Mouse (Mus musculus): ENCODE measurements around the gene Tpr. TPM values are rescaled to one million over a fixed set of nuclear protein-coding genes. Genes with fewer than 3 reads are reported as not detected.

Gene Tpr
- polyA plus RNA-seq (2021; fragmentation: Nextera tagmentation): 92.3 and 94.8 TPM in 2 replicates
- long read RNA-seq, experiment 1, partial matches to known transcripts: 155 of 167 reads
- long read RNA-seq, experiment 1, other reads (novel, unspliced or antisense): 11 of 167 reads
- long read RNA-seq, experiment 2, full-length matches to known transcripts: 6 of 312 reads
- long read RNA-seq, experiment 2, partial matches to known transcripts: 296 of 312 reads
- long read RNA-seq, experiment 2, other reads (novel, unspliced or antisense): 10 of 312 reads

DNA sequence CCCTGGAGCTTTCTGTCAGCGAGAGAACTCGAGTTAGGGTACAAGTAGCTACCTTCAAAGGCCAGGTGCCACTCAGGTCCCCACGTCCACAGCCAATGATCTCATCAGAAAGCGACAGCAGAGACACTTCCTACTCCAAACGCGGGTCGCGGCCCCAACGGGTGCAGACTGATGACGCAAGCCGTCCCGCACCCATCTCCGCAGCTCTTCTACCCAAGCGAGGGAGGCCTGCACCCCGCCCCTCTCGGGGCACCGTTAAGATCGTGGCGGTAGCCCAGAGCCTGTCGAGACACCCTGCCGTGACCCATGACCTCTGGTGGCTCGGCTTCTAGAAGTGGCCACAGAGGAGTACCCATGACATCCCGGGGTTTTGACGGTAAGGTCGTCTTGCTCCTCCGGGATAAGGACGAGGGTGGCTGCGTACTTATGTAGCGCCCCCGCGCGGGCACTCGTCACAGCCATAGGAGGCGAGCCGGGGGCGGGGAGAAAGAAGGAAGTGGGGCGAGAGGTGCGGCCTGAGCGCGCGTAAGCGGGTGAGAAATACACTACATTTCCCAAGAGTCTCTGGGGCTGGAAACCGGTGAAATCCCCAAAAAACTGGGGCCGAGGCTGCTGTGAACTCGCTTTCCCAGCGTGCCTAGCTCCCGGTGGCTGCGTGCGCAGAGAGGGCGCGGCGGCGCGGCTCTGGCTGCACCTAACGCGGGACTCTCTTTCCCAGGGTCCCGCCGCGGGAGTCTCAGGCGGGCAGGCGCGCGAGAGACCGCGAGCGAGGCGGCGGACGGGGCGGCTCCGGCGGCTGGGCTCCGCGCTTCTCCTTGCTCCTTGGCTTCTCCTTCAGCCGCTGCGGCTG, at the start of gene Tpr, which contains the start of gene Odr4:
Gene Tpr (plus strand): TSS at position 201 of the 850 bp plus-strand sequence.
Gene Odr4 (minus strand): TSS at position 443 of the 850 bp plus-strand sequence.

DNA sequence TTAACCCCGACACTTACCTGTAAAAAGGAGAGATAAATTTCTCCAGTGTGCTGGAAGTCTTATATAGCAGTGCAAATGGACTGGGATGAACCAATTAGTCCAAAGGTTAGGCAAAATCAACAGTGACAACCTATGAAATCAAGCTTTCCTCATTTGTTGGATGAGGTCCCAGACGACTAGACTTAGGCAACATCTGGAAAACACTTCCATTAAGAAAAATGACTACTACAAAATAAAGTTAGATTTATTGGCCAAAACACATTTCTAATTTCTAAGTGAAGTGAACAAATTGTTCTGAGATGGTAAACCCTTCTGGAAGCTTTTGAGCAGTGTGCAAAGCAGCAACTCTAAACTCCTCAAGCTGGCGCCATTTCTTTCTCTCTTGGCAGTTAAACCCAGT, 73.5 kb downstream of the Tpr start, which contains the start of gene Prg4:
Gene Prg4 (minus strand): TSS at position 34 of the 400 bp plus-strand sequence.

Other genes starting within 250 kb of the Tpr start
- not detected in 2 replicates for gene Pdc, start 73.4 kb upstream of the Tpr start, polyA plus RNA-seq (2021; fragmentation: Nextera tagmentation)
- gene Odr4, start 242 bp downstream of the Tpr start, polyA plus RNA-seq (2021; fragmentation: Nextera tagmentation): 66.7 and 74.9 TPM in 2 replicates
- gene Prg4, start 73.3 kb downstream of the Tpr start, polyA plus RNA-seq (2021; fragmentation: Nextera tagmentation): 0.39 and 3.3 TPM in 2 replicates

Measured in layer of hippocampus, adult 6 months (tissue).